ENCODE assay signal across 10 mouse cellular contexts in the genomic region with DNA sequence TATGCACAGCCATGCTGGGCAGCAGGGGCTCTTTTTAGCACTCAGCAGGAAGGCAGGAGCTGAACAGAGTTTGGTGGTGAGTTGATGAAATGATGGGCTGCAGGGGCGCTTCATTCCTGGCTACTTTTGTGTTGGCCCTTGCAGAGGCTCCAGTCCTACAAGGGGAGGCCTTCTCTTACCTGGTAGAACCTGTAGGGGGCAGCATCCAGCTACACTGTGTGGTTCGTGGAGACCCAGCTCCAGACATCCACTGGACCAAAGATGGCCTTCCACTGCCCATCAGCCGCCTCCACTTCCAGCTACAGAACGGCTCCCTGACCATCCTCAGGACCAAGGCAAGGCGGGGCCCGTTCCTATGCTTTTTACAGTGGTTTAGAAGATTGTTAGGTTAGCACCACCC. TPM values are rescaled to one million over a fixed set of nuclear protein-coding genes. Genes with fewer than 3 reads are reported as not detected.
DNase-seq lines count a peak whose midpoint lies in the region; ATAC-seq and TF ChIP-seq lines count a peak whose summit lies in the region.
"Had no signal": no experiment of that assay in that cellular context is flagged by ENCODE, and none has a peak within 500 bp of the region (broad histone marks: within the 10 kb centered on the region; RNA-seq: fewer than 3 reads in every experiment).

No protein-coding gene starts in this region.

- no peaks in the 10 kb centered on the region for H3K36me3 ChIP-seq in intestine, embryonic 14.5 days (ENCODE audit: control insufficient read depth, insufficient read depth, low read length)
- no peaks in the 10 kb centered on the region for H3K36me3 ChIP-seq in intestine, embryonic 16.5 days (ENCODE audit: control insufficient read depth, insufficient read depth, low read length)
- no peaks in the 10 kb centered on the region for H3K36me3 ChIP-seq in C2C12 (ENCODE audit: control insufficient read depth, insufficient read depth)
- H3K36me3 ChIP-seq: lung, embryonic 15.5 days had no signal

- no peaks in the 10 kb centered on the region for H3K79me2 ChIP-seq in C2C12 (ENCODE audit: control insufficient read depth, insufficient read depth)

- H3K9ac ChIP-seq in intestine, embryonic 14.5 days (ENCODE audit: low read length) = no peak overlapping the region
- no peak overlapping the region for H3K9ac ChIP-seq in intestine, embryonic 16.5 days (ENCODE audit: low read depth, low read length)
- H3K9ac ChIP-seq: lung, embryonic 15.5 days had no signal

- no peaks in the 10 kb centered on the region for H3K27me3 ChIP-seq in intestine, embryonic 14.5 days (replicated peaks; ENCODE audit: control insufficient read depth, insufficient read depth, low read length)
- H3K27me3 ChIP-seq in intestine, embryonic 16.5 days (replicated peaks; ENCODE audit: control insufficient read depth, insufficient read depth, low read length) = no peaks in the 10 kb centered on the region
- H3K27me3 ChIP-seq in C2C12 (ENCODE audit: control insufficient read depth, insufficient read depth, insufficient read length) = peaks cover 34% of the 10 kb centered on the region

- H3K4me1 ChIP-seq in intestine, embryonic 14.5 days (replicated peaks; ENCODE audit: control insufficient read depth, insufficient read depth, low read length) = no peaks in the 10 kb centered on the region
- 0 out of 2 replicates have a peak, but pooled peaks cover 3% of the 10 kb centered on the region for H3K4me1 ChIP-seq in intestine, embryonic 16.5 days (ENCODE audit: control insufficient read depth, insufficient read depth, low read length)
- H3K4me1 ChIP-seq: lung, embryonic 15.5 days had no signal

- peak; percentile 72 for TF ChIP-seq CTCF in C2C12 (IDR thresholded peaks at IDR 0.05; ENCODE audit: control insufficient read depth, insufficient read depth, insufficient read length)

- no peak overlapping the region for H3K27ac ChIP-seq in intestine, embryonic 14.5 days (ENCODE audit: low read depth)
- no peak overlapping the region for H3K27ac ChIP-seq in intestine, embryonic 16.5 days (ENCODE audit: low read length)
- H3K27ac ChIP-seq: lung, embryonic 15.5 days had no signal

- H3ac ChIP-seq in C2C12 (ENCODE audit: control insufficient read depth, insufficient read length, low read depth) = peak overlapping the region; percentile 13

- H3K4me2 ChIP-seq in intestine, embryonic 14.5 days (ENCODE audit: low read length) = no peak overlapping the region
- no peak overlapping the region for H3K4me2 ChIP-seq in intestine, embryonic 16.5 days (ENCODE audit: low read depth, low read length)
- H3K4me2 ChIP-seq: lung, embryonic 15.5 days had no signal

- peak; percentile 74 for DNase-seq in intestine, embryonic 14.5 days (ENCODE audit: low spot score)
- DNase-seq in MN1 (ENCODE audit: low spot score) = peak; percentile 80
- peak; percentile 83 for DNase-seq in embryo, embryonic 10 days (ENCODE audit: low spot score)
- peak; percentile 84 to 89 for DNase-seq in kidney, postnatal 25 days
- DNase-seq in right cerebral cortex, postnatal 4 days = no peak

- H3K79me3 ChIP-seq in C2C12 (ENCODE audit: low read depth) = no peaks in the 10 kb centered on the region

- H3K4me3 ChIP-seq in intestine, embryonic 14.5 days (ENCODE audit: low read depth, low read length) = no peak overlapping the region
- H3K4me3 ChIP-seq in intestine, embryonic 16.5 days (ENCODE audit: low read length) = no peak overlapping the region
- no peak overlapping the region for H3K4me3 ChIP-seq in C2C12 (ENCODE audit: insufficient read depth, poor library complexity, severe bottlenecking)
- H3K4me3 ChIP-seq: erythroblast, embryonic 14.5 days; lung, embryonic 15.5 days had no signal

- H3K9me3 ChIP-seq in intestine, embryonic 14.5 days (ENCODE audit: control insufficient read depth, low read length) = no peaks in the 10 kb centered on the region
- H3K9me3 ChIP-seq in intestine, embryonic 16.5 days (ENCODE audit: control insufficient read depth, low read length) = no peaks in the 10 kb centered on the region
- H3K9me3 ChIP-seq: lung, embryonic 15.5 days had no signal

- 42% methylated on average over 6 of the region's 6 CpGs for WGBS in intestine, embryonic 14.5 days
- WGBS in intestine, embryonic 16.5 days = 51% methylated on average over 6 of the region's 6 CpGs

- no peak for ATAC-seq in intestine, embryonic 14.5 days (replicated peaks; ENCODE audit: low FRiP score, low TSS enrichment, low read depth)
- no peak; the same call in 1 of the 2 replicates for ATAC-seq in intestine, embryonic 16.5 days
- peak; percentile 51; the same call in 1 of the 2 replicates for ATAC-seq in megakaryocyte-erythroid progenitor cell, adult 5-6 weeks (replicated peaks; ENCODE audit: low FRiP score, low TSS enrichment, poor library complexity, severe bottlenecking)

TF ChIP-seq in C2C12, 6 proteins besides CTCF, POLR2A, EP300 and RAD21:
- TF ChIP-seq CEBPB (IDR thresholded peaks at IDR 0.05; ENCODE audit: low read depth) = no peak
- TF ChIP-seq FOSL1 (IDR thresholded peaks at IDR 0.05; ENCODE audit: insufficient read depth, low read length, poor library complexity, severe bottlenecking) = no peak
- TF ChIP-seq MYOG (IDR thresholded peaks at IDR 0.05; ENCODE audit: control insufficient read depth, extremely low read depth, insufficient read length) = no peak
- no peak for TF ChIP-seq MAX (IDR thresholded peaks at IDR 0.05)
- TF ChIP-seq MYOD1 (IDR thresholded peaks at IDR 0.05; ENCODE audit: control insufficient read depth, insufficient read length, low read depth) = no peak
- TF ChIP-seq USF1 (IDR thresholded peaks at IDR 0.05; ENCODE audit: low read depth) = no peak

RNA-seq across cellular contexts. Expression of gene Ass1, which starts 34.4 kb away (rescaled TPM):
- 64.6 and 72.8 TPM in 2 replicates for polyA plus RNA-seq in intestine, embryonic 14.5 days (2014; fragmentation: Nextera tagmentation; extraction: Ambion mirVana)
- 374 and 535 TPM in 2 replicates for polyA plus RNA-seq in intestine, embryonic 16.5 days (2015; fragmentation: Nextera tagmentation; extraction: Ambion mirVana)
- polyA plus RNA-seq in C2C12 (2012; fragmentation: generic; extraction: Trizol) = 248 TPM
- 63.2 and 78.5 TPM in 2 replicates for total RNA-seq in megakaryocyte-erythroid progenitor cell, adult 5-6 weeks (2014; fragmentation: Nextera tagmentation)
- total RNA-seq in megakaryocyte-erythroid progenitor cell, adult 5-6 weeks (2017) = 93.7 and 108 TPM in 2 replicates
